Mouse (Mus musculus) E14TG2a.4 (cell line): ENCODE data around the gene Olfr1058.

Experiments used
- CTCF ChIP-seq: conservative IDR thresholded peaks from 2 replicates; pipeline ENCODE4 v1.5.1; 2014; ENCODE audit warnings: low read length
- NANOG ChIP-seq: IDR thresholded peaks from 2 replicates; pipeline ENCODE4 v1.6.1; 2014; ENCODE audit warnings: borderline replicate concordance, low read length, mixed read lengths
- POU5F1 ChIP-seq: IDR thresholded peaks from 2 replicates; pipeline ENCODE4 v1.6.1; 2014; ENCODE audit warnings: low read length, borderline replicate concordance

GRCm38 (mm10) chr2:86378293-86378692 is 10.1 kb downstream of the Olfr1058 start, which contains the start of gene Olfr1057:
- TF ChIP-seq CTCF (no peak), POU5F1 (no peak), NANOG (no peak)
